9 mouse cellular contexts compared by ENCODE assay signal in genomic region chr6:5380624-5381252, GRCm38 (mm10). TPM values are rescaled to one million over a fixed set of nuclear protein-coding genes. Genes with fewer than 3 reads are reported as not detected.
DNase-seq lines count a peak whose midpoint lies in the region; ATAC-seq and TF ChIP-seq lines count a peak whose summit lies in the region.
"Had no signal": no experiment of that assay in that cellular context is flagged by ENCODE, and none has a peak within 500 bp of the region (broad histone marks: within the 10 kb centered on the region; RNA-seq: fewer than 3 reads in every experiment).

No protein-coding gene starts in this region.

- peak overlapping the region; percentile 49; the same call in 1 of the 2 replicates for H3K4me2 ChIP-seq in kidney, embryonic 16.5 days (replicated peaks; ENCODE audit: low read depth, low read length)
- H3K4me2 ChIP-seq in embryonic facial prominence, embryonic 12.5 days (replicated peaks), result peak overlapping the region; percentile 41; the same call in 1 of the 2 replicates
- peak overlapping the region; percentile 49 for H3K4me2 ChIP-seq in hindbrain, embryonic 13.5 days
- peak overlapping the region; percentile 46 for H3K4me2 ChIP-seq in midbrain, postnatal 0 days (ENCODE audit: low read depth, low read length, poor library complexity, severe bottlenecking)

- no peak for DNase-seq in kidney, adult 9 months
- peak; percentile 38 for DNase-seq in midbrain, postnatal 0 days (ENCODE audit: low spot score)
- DNase-seq in right cerebral cortex, adult 2 months (ENCODE audit: low spot score in 2 of 2), result no peak

- H3K36me3 ChIP-seq in kidney, embryonic 16.5 days (ENCODE audit: insufficient read depth, low read length), result no peaks in the 10 kb centered on the region
- no peaks in the 10 kb centered on the region for H3K36me3 ChIP-seq in embryonic facial prominence, embryonic 12.5 days
- H3K36me3 ChIP-seq in hindbrain, embryonic 13.5 days, result no peaks in the 10 kb centered on the region
- H3K36me3 ChIP-seq in midbrain, postnatal 0 days (ENCODE audit: insufficient read depth, low read length), result no peaks in the 10 kb centered on the region

- peaks cover 39% of the 10 kb centered on the region for H3K4me1 ChIP-seq in kidney, embryonic 16.5 days (ENCODE audit: insufficient read depth, low read length)
- peaks cover 36% of the 10 kb centered on the region for H3K4me1 ChIP-seq in embryonic facial prominence, embryonic 12.5 days
- H3K4me1 ChIP-seq in hindbrain, embryonic 13.5 days (replicated peaks), result peaks cover 50% of the 10 kb centered on the region
- H3K4me1 ChIP-seq in midbrain, postnatal 0 days (ENCODE audit: insufficient read depth, low read length), result peaks cover 9% of the 10 kb centered on the region; the same call in 1 of the 2 replicates

- peak overlapping the region; percentile 26; the same call in 1 of the 2 replicates for H3K4me3 ChIP-seq in kidney, embryonic 16.5 days (ENCODE audit: low read length)
- no peak overlapping the region for H3K4me3 ChIP-seq in embryonic facial prominence, embryonic 12.5 days
- H3K4me3 ChIP-seq in hindbrain, embryonic 13.5 days, result no peak overlapping the region
- H3K4me3 ChIP-seq in midbrain, postnatal 0 days (ENCODE audit: low read depth, low read length), result no peak overlapping the region

- 29% methylated on average over 9 of the region's 9 CpGs for WGBS in kidney, embryonic 16.5 days
- WGBS in embryonic facial prominence, embryonic 12.5 days, result 9% methylated on average over 9 of the region's 9 CpGs
- 5% methylated on average over 9 of the region's 9 CpGs for WGBS in hindbrain, embryonic 13.5 days
- 17% methylated on average over 9 of the region's 9 CpGs for WGBS in midbrain, postnatal 0 days

- no peak for TF ChIP-seq CTCF in midbrain, postnatal 0 days (IDR thresholded peaks at IDR 0.05)

- no peak overlapping the region for H3K27ac ChIP-seq in kidney, embryonic 16.5 days (ENCODE audit: low read length)
- H3K27ac ChIP-seq in embryonic facial prominence, embryonic 12.5 days, result peak overlapping the region; percentile 56
- H3K27ac ChIP-seq in hindbrain, embryonic 13.5 days, result peak overlapping the region; percentile 86
- H3K27ac ChIP-seq in midbrain, postnatal 0 days (ENCODE audit: low read depth, low read length), result peak overlapping the region; percentile 43; the same call in 1 of the 2 replicates

- no peaks in the 10 kb centered on the region for H3K27me3 ChIP-seq in kidney, embryonic 16.5 days (ENCODE audit: insufficient read depth, low read length)
- H3K27me3 ChIP-seq in embryonic facial prominence, embryonic 12.5 days, result no peaks in the 10 kb centered on the region
- no peaks in the 10 kb centered on the region for H3K27me3 ChIP-seq in hindbrain, embryonic 13.5 days
- H3K27me3 ChIP-seq in midbrain, postnatal 0 days (ENCODE audit: insufficient read depth, low read length), result no peaks in the 10 kb centered on the region

- no peak overlapping the region for H3K9ac ChIP-seq in kidney, embryonic 16.5 days (replicated peaks; ENCODE audit: low read length)
- H3K9ac ChIP-seq in embryonic facial prominence, embryonic 12.5 days, result peak overlapping the region; percentile 44; the same call in 1 of the 2 replicates
- peak overlapping the region; percentile 53; the same call in 1 of the 2 replicates for H3K9ac ChIP-seq in hindbrain, embryonic 13.5 days
- no peak overlapping the region; the same call in 1 of the 2 replicates for H3K9ac ChIP-seq in midbrain, postnatal 0 days (replicated peaks; ENCODE audit: low read length, poor library complexity, severe bottlenecking)

- H3K9me3 ChIP-seq in kidney, embryonic 16.5 days (ENCODE audit: low read length), result no peaks in the 10 kb centered on the region
- no peaks in the 10 kb centered on the region for H3K9me3 ChIP-seq in embryonic facial prominence, embryonic 12.5 days
- H3K9me3 ChIP-seq in hindbrain, embryonic 13.5 days, result no peaks in the 10 kb centered on the region
- no peaks in the 10 kb centered on the region for H3K9me3 ChIP-seq in midbrain, postnatal 0 days (ENCODE audit: low read length)

- no peak for ATAC-seq in kidney, embryonic 16.5 days (ENCODE audit: low FRiP score, low TSS enrichment)
- 0 out of 2 replicates have a peak, but pooled peaks have one; percentile 12 for ATAC-seq in embryonic facial prominence, embryonic 12.5 days (ENCODE audit: insufficient number of reproducible peaks, insufficient read depth, low FRiP score, low TSS enrichment)
- peak; percentile 62 for ATAC-seq in hindbrain, embryonic 13.5 days (ENCODE audit: low FRiP score)
- ATAC-seq in midbrain, postnatal 0 days (ENCODE audit: low FRiP score), result no peak; the same call in 1 of the 2 replicates
- no peak for ATAC-seq in erythroid progenitor cell, adult 5-6 weeks (replicated peaks; ENCODE audit: low FRiP score, poor library complexity, severe bottlenecking)
- ATAC-seq in frontal cortex, adult (ENCODE audit: low TSS enrichment), result no peak

RNA-seq across cellular contexts. Expression of gene Asb4, which starts 2.4 kb away (rescaled TPM):
- polyA plus RNA-seq in kidney, embryonic 16.5 days (2015; fragmentation: Nextera tagmentation; extraction: Ambion mirVana), result 23.0 and 23.4 TPM in 2 replicates
- polyA plus RNA-seq in embryonic facial prominence, embryonic 12.5 days (2016; fragmentation: Nextera tagmentation; extraction: Ambion mirVana), result 60.3 and 66.7 TPM in 2 replicates
- polyA plus RNA-seq in hindbrain, embryonic 13.5 days (2015; fragmentation: Nextera tagmentation; extraction: Ambion mirVana), result 14.8 and 17.2 TPM in 2 replicates
- total RNA-seq in midbrain, postnatal 0 days (2014; rRNA removed), result 9.0 and 9.7 TPM in 2 replicates
- 15.4 and 23.0 TPM in 2 replicates for polyA plus RNA-seq in midbrain, postnatal 0 days (2015; fragmentation: Nextera tagmentation; extraction: Ambion mirVana)
- not detected in 2 replicates for total RNA-seq in erythroid progenitor cell, adult 5-6 weeks (2015; ENCODE audit: low replicate concordance)
- total RNA-seq in erythroid progenitor cell, adult 5-6 weeks (2017; ENCODE audit: low replicate concordance), result not detected in 2 replicates
- polyA plus RNA-seq: Patski had no signal

Comparison
In these comparisons a context has a peak if more than half of its experiments do, and no peak if none do; other contexts are left out.
1. ATAC-seq: peak in embryonic facial prominence, embryonic 12.5 days (single experiment) and hindbrain, embryonic 13.5 days (single experiment); none in kidney, embryonic 16.5 days (single experiment), midbrain, postnatal 0 days (single experiment), erythroid progenitor cell, adult 5-6 weeks (single experiment) and frontal cortex, adult (single experiment).
2. H3K9ac ChIP-seq: peak in embryonic facial prominence, embryonic 12.5 days (single experiment) and hindbrain, embryonic 13.5 days (single experiment); none in kidney, embryonic 16.5 days (single experiment) and midbrain, postnatal 0 days (single experiment).
3. Peak in every context shown above with its lines, with median percentiles within 50 percentile points of each other: H3K4me2 ChIP-seq.